Mouse (Mus musculus) monocyte, adult 2 months (primary cell): ENCODE measurements at regions not wholly inside any gene's neighbourhood (a gene's known extent, or its start where the extent isn't known, plus 50 kb on each side); places are given as distances from the start of the nearest gene placed in this dataset.

Experiments
- DNase-seq, 2 experiments: peaks; one replicate each; pipeline ENCODE4 v3.0.0; 2022; ENCODE audit warnings: low spot score in 2 of 2, low read depth in 1 of 2

DNA sequence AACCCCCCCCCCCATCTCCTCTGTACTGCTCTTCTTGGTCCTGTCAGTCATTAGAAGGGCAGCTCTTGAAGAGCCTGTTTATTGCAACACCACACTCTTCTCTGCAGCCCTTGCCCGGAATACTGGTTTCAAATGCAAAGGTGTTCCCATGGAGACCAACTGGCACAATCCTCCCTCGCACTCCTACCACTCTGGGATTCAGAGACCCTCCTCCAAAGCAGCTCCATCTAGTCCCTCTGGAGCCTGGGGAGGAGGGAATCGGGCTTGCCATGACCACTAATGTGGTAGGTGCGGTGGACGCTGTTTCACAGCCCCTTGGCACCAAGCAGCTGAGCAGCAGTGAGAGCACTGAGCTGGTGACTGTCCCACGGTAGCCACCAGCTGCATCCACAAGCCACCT, 83.1 kb downstream of the Stk35 start:
- no peak for DNase-seq

DNA sequence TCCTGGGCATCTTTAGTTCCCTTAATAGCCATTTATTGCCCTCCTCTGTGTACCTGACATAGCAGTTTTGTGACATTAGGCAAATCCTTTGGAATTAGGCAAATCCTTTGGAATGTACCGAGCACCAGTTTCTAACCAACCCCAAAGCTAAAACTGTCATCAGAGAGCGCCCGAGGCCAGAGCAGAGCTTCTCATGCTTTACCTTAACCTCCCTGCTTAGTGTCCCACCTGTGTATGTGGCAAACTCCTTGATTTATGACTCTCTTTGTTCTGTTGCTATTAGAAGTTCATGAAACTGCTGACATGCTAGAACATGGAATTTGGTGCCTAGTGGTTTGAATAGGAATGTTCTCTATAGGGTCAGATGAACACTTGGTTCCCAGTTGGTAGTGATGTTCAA, 84.0 kb downstream of the Stk35 start:
- DNase-seq: no peak

DNA sequence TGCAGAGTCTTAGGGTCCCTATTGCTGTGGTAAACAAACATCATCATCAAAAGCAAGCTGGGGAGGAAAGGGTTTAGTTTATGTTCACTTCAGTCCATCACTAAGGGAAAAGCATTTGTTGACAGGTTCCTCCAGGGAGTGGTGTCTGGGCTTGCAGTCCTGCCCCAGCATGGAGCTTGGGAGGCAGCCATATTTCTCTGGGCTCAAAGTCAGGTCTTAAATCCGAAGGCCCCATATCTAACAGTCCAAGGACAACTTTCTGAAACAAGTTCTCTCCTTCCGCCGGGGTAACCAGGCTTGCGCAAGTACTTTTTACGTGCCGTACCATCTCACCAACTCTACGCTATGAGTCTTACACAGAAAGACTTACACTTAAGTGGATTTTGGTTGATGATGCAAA, 85.2 kb downstream of the Stk35 start:
- DNase-seq: no peak

DNA sequence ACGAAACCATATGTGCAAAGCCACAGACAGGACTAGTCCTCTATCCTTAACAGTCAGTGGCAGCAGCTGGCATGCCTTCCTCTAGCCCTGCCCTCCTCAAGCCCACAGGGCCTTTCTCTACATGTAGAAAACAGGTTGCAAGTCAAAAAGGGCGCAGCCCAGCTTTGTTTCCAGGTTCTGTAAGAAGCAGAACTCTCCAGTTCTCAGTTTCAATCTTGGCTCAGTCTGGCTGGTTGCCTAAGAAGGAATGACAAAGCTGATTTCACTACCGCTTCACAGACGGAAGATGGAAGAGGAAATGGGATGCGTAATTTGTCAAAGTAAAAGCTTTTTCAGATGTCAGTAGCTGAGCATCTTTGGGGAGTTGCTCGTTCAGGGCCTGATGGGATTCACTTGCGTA, 92.9 kb downstream of the Stk35 start:
- DNase-seq: peak; percentile 78 to 86

DNA sequence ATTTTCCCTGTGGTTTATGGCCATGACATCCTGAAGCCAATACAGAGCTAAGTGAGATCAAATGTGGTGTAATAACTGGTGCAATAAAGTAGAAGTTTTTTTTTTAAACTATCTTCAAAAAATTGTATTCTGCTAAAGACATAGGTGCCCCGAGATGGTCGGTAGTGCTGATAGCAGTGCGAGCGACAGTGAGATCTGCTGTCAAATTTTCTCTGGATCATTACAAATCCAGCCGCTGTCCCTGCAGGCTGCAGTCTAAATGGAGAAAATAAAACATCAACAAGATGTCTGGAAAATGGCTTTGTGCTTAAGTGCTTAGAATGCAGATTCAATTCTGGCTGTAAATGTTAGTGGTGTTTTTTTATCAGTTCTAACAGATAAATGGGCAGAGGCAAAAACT, 93.5 kb downstream of the Stk35 start:
- DNase-seq: no peak

DNA sequence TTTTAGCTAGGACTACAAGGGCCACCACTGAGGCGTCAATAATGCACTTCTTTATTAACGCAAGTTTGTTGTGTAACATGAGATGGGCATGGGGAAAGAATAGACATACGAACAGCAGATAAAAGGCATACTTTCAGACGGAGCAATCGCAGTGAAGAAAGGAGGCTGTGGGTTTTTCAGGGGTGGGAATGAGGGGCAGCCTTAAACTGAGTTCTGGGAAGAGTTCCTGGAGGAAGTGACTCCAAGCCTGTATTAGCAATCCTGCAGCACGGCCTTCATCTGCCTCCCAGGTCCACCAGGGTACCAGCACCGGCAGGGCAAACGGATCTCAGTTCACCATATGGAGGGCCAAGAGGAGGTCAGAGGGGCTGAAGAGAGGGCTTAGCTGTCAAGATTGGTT, 94.6 kb downstream of the Stk35 start:
- DNase-seq: no peak

DNA sequence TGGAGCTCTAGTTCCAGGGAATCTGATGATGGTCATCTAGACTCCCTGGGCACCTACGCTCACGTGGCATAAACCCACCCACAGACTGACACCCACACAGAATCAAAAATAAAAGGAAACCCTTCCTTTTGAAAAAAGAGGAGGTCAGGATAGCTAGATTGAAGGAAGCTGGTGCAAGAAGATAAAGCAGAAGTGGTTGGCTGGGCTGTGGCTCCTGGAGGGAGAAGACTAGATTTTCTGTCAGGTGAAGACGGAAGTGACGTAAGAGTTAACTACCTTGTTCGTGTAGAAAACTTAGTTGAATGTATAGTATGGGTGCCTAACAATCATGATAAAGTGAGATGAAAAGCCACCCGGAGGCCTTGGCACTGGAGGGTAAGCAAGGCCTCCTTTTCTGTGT, 95.1 kb downstream of the Stk35 start:
- no peak for DNase-seq

DNA sequence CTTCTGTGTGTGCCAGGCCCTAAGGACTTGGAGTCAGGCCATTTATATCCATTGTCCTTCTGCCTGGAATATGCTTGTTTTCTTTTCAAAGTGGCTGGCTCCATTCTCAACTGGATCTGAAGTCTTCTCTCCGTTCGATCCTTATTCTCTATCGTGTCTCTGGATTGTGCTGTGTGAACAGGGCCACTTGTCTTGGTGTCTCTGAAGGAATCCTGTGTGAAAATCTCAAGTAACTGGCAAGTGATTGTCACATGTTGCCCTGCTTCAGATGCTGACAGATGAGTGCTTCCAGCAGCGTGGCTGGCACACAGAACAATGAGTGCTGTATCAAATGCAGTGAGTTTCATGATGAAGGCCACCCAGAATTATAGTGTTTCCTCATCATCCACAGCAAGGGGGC, 96.4 kb downstream of the Stk35 start:
- DNase-seq: no peak

DNA sequence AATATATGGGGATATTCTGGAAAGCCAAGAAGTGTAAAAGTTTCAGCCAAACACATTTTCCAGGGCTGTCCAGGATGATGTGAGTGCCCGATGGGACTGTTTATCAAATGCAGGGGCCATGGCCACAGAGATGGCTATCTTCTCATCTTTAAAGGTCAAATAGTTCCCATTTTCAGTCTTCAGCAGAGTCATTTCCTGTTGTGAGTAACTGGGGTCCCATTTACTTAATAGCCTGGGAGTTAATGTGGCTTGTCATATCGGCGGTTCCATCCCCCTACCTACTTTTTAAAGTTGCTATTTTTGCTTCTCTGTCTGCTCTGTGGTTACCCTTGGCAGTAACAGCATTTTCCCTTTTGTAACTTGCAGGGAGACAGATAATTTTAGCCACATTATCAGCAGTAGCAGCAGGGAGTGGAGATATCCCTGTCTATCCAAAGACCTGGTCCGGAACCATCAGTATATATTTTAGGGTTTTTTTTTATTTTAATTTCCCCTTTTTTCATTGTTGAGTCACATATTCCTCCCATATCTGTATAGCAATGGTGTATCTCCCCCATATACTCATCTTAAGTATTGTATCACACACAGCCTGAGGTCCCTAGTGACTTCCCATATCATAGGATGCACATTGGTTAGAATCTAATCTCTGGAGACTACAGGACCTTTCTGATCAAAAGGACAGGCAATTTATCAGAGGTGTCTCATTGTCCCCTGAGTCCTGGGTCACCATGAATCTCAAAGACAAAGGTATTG, 103.2 kb downstream of the Stk35 start:
- peak in 1 of 2 experiments; percentile 14 for DNase-seq

DNA sequence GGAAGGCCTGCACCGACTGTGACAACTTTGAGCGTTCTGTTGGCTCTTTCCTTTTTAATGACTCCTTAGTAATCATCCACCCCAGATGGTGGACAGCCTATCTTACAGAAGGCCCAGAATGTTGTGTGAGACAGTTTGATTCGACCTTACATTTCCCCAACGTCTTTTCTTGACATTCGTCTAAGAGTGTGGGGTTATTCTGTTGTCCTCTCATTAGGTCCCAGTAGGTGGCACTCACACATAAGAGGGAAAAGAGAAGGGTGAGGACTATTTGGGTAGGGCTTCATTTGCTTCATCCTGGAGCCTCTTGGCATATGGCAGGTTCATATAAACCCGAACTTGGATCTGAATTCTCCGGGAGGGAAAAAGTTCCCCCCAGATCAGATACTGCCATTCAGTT, 104.4 kb downstream of the Stk35 start:
- DNase-seq: peak in 1 of 2 experiments; percentile 18

DNA sequence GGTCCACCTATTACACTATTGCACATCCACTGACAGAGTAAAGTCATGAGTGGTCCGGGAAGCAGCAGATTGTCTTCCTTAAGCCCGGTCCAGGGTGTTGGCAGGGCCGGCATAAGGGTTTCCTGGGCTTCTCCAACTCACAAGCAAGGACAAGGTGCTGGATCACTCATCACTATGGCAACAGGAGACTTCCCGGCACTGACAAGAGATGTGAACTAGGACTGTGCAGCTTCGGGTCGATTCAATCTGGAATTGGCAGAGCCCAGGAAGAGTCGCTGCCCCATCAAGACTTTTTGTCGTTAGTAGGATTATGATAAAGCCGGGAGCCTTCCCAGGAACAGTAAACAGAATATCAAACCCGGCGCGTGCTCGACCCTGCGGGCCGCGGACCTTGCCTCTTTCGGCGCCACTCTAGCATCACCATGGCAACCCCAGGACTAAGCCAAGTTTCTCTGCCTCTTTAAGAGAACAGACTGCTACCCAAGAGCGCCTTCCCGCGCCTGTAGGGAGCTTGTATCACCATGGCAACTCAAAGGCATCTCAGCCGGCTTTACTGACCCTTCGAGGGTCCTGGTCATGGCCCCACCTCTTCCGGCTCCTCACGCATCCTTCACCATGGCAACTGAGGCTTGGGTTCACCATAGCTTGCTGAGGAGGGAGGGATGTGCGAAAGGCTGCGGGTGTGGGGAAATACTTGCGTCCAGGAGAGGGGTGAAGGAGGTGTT, 103.3 kb upstream of the Tgm3 start:
- DNase-seq: no peak

DNA sequence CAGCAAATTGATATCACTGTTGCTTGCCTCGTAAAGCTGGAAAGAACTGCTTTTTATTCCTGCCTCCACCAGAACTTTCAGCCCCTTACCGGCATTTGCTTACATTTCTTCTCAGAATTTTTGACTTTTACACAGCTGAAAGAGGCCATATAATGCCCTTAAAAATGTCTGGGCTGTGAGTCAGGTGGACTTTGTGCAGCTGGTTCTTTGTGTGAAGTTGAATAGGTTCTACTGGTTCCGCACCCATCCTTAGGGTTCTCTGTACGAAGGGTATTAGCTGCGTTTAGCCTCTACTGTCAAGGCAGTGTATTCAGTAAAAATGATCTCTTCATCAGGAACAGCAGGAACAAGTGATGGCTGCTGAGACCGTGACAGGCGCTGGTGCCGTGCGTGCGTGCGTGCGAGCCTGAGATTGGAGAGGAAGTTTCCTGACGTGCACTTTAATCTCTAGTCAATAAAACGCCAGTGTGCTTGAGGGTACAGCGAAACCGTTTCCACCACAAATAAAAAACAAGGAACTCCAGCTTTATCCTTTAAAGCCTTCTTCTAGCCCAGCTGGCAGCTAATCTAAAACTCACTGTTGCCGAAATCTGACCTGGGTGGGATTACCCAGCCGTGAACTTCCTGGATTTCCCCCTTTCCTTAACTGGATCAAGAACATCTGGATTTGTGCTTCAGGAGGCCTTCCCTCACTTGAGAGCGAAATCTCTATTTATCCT, 100.8 kb upstream of the Tgm3 start:
- DNase-seq: no peak

DNA sequence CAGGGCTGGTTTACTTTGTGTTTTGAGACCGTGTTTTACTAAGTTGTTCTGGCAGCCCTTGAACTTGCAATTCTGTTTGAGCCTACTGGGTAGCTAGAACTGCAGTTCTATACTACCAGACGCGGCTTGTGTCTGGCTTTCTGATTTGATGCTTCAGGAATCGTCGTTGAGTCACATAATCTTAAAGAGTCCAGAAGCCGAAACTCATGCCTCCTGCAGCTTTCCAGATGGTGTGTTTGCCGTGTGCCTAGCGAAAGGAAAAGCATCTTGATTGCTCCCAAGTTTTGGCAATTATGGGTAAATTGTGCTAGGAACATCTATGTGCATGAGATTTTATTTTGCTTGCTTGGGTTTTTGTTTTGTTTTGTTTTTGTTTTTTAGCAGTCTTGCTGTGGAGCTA, 99.6 kb upstream of the Tgm3 start:
- no peak for DNase-seq

DNA sequence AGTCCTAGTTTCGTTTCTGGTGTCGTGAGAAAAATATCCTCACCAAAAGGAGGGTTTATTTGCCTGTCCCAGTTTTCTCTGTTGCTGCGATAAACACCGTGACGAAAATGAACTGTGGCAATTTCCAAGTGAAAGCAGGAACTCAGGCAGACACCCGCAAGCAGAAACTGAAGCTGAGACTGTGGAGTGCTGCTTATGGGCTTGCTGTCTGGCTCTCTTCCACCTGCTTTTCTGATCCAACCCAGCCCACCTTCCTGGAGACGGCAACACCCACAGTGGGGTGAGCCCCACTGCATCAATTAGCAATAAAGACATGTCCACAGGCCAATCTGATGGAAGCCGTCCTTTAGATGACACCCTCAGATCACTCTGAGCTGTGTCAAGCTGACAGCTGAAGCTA, 97.9 kb upstream of the Tgm3 start:
- no peak for DNase-seq

DNA sequence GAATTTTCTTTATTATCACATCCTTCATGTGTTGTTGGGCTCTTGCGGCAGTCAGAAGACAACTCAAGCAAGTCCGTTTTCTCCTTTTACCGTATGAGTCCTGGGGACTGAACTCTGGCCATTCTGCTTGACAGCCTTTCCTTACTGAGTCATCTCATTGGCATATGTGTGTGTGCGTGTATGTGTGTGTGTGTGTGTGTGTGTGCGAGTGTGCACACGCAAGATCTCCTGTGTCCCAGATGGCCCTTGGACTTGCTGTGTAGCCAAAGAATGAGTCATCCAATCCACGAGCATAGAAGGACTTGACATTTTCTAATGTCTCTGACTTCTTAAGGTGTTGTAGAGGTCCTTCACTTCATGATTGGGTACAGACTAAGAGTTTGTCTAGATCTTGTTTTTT, 95.7 kb upstream of the Tgm3 start:
- no peak for DNase-seq

DNA sequence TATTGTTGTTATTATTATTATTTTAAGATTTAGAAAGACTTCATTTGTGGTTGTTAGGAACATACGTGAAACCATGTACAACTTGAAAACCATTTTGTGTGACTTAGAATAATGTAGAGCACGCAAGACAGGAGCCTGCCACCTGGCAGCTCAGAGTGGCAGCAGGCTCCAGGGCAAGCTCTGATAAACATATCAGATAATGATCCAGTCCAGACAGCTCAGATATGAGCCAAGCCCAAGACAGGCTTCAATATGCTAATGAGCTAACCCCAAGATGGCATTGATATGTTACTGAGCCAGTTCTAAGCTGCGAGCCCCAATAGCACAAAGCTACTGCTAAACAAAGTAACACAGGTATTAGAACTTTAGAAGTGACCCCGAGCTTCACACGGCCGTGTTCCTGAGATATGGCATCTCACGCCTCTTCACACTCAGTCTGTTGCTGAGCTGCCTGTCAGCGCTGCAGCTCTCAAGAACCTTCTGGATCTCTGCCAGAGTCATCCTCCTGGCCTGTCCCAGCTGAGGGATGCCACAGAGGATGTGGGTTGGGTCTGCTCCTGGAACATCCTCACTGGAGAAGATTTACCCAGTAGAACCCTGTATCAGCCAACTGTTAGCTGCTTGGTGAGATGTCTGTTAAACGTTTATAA, 93.9 kb upstream of the Tgm3 start:
- DNase-seq: no peak

DNA sequence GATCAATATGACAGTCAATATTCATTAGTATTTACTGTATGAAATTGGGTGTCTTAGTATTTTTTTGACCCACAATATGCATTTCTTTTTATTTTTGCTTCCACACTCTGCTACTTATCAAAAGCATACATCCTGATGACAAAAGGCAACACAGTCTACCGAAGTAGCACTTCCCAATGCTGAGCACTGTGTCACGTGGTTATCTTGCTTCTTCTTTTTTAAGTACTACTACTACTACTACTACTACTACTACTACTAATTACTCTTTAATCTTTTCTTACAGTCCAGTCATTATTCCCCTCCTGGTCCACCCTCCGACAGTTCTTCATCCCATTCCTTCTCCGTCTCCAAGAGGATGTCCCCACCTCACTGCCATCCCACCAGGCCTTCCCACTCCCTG, 92.6 kb upstream of the Tgm3 start:
- DNase-seq: no peak

DNA sequence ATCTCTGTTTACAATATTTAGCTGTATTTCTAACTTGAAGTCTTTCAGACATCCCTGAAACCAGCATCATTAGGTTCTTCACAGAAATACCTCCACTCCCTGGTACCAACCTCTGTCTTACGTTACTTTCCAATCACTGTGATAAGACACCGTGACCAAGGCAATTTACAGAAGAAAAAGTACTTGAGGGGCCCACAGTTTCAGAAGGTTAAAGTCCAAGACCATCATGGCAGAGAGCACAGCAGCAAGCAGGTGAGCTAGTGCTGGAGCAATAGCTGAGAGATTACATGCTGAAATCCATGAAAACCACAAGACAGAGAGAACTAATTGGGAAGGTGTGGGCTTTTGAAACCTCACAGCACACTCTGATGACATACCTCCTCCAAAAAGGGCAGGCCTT, 84.9 kb upstream of the Tgm3 start:
- DNase-seq: no peak

DNA sequence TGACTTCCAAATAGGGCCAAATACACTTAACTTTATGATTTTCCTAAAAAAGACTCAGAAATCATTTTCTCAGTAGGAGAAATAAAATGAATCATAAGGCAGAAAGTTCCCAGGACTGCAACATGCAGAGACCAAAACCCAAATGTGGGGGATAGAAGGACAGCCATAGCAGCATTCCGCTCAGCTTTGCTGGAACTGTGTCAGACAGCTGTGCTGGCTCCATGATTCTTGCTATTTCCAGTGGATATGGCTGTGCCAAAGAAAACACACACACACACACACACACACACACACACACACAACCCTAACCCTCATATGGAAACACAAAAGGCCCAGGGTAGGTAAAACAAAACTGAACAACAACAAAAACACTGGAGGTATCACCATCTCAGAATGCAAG, 78.6 kb upstream of the Tgm3 start:
- no peak for DNase-seq

DNA sequence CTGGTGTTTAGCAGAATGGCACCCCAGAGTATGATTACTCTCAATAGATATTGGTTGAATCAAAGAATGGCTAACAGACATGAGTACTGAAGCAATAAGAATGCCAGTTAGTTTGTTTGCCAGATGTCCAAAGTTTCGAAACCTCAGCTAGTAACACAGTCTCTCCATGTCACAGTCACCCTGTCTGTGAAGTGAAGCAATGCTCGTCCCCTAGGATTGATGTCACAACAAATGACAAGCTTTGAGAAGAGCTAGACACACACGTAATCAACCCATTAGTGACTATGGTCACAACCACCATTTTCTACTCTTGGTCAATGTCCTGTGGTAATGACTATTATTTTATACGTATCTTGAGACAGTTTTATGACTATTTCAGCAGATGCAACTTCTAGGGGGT, 69.3 kb upstream of the Tgm3 start:
- no peak for DNase-seq

DNA sequence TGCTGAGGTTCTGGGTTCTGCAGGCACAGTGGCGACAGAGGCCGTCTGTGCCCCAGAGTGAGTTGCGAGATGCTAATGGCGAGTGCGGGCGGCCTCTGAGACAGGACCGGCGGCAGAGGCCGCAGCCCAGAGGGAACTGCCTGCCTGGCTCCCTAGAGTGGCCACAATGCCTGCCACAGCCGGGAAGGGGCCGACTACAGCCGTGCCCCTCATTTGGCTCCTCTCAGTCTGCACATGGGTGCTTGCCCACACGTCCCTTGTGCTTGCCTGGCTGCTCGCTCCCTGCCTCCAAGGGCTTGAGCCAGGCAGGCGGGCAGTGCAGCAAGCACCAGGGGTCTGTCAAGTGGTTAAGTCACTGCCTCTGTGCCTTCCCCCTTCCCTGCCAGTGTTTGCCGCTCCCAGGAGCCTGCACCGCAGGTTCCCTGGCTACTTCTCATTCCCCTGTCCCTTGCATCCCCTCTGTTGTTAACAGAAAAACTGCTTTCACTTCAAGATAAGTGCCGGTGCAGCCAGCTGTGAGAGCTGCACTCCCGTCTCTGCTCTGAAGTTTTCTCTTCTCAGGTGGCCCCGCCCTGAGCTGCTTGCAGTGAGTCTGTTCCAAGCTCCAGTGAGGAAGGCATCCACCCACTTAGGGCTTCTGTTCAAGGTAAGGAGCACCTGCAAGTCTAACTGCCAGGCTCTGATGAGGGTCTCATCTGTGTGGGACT, 64.1 kb upstream of the Tgm3 start:
- no peak for DNase-seq
